Mouse (Mus musculus): Measurements from ENCODE around the gene Thbd. TPM values are rescaled to one million over a fixed set of nuclear protein-coding genes. Genes with fewer than 3 reads are reported as not detected.

The Thbd gene
- polyA plus RNA-seq, 1 experiment = not detected

- no peak for TF ChIP-seq GATA1 (IDR thresholded peaks at IDR 0.05; ENCODE audit: low read length)
Observed at GRCm38 (mm10) chr2:148375326-148376150, 32.5 kb downstream of the Thbd start.

- no peak for TF ChIP-seq GATA1 (IDR thresholded peaks at IDR 0.05; ENCODE audit: low read length)
Observed at GRCm38 (mm10) chr2:148373602-148374071, 34.4 kb downstream of the Thbd start.

GRCm38 (mm10) chr2:148371743-148372630 is 36.0 kb downstream of the Thbd start:
- TF ChIP-seq GATA1 (IDR thresholded peaks at IDR 0.05; ENCODE audit: low read length) = no peak

- no peak for TF ChIP-seq GATA1 (IDR thresholded peaks at IDR 0.05; ENCODE audit: low read length)
Observed at GRCm38 (mm10) chr2:148365227-148365626, 42.8 kb downstream of the Thbd start.

- TF ChIP-seq GATA1 (IDR thresholded peaks at IDR 0.05; ENCODE audit: low read length) = no peak
Observed at GRCm38 (mm10) chr2:148364536-148364935, 43.5 kb downstream of the Thbd start.

GRCm38 (mm10) chr2:148357145-148357544 is 50.8 kb downstream of the Thbd start:
- TF ChIP-seq GATA1 (IDR thresholded peaks at IDR 0.05; ENCODE audit: low read length) = no peak

Other genes starting within 250 kb of the Thbd start
- not detected in 2 replicates for gene Sstr4, start 12.8 kb downstream of the Thbd start, polyA plus RNA-seq (2012)
- gene Cd93, start 35.4 kb upstream of the Thbd start, polyA plus RNA-seq (2012) = not detected in 2 replicates